Mouse (Mus musculus) left cerebral cortex, adult 2 months (tissue): ENCODE measurements around the gene Iars2. TPM values are rescaled to one million over a fixed set of nuclear protein-coding genes. Genes with fewer than 3 reads are reported as not detected.
A peak's percentile ranks its signal among the peaks of the same experiment; 100 is the strongest.

Experiments
- DNase-seq, 2 experiments: peaks; one replicate each; pipeline ENCODE4 v3.0.0; 2021 to 2022; ENCODE audit warnings: low spot score in 2 of 2, mixed read lengths in 1 of 2; ENCODE audit errors: extremely low spot score in 1 of 2
- H3K27ac ChIP-seq: fragments of 200-600 bp; 2 replicates; pipeline ENCODE4 v1.8.1; 2022
- H3K4me3 ChIP-seq: fragments of 200-600 bp; 2 replicates; pipeline ENCODE4 v1.8.1; 2022
- CTCF ChIP-seq: fragments of 200-600 bp; IDR thresholded peaks from 2 replicates; pipeline ENCODE4 v1.8.1; 2022; ENCODE audit warnings: antibody characterized with exemption, mild to moderate bottlenecking, moderate library complexity
- intact Hi-C: fragments of 180-260 bp; cut with DNase I; formaldehyde crosslinking; loops from one replicate; pipeline ENCODE4 v1.15.1; 2025
- total RNA-seq, 2 experiments: library from RNA; stranded (reverse); gene quantifications; 2 replicates each; pipeline ENCODE4 v1.2.3; 2021

Gene Iars2
- total RNA-seq, 2 experiments from 2014 or later = 31.1 to 32.1 TPM

GRCm38 (mm10) chr1:185274819-185275545 lies 54.2 kb downstream of the Iars2 start:
- intact Hi-C loops = no loop called here
- TF ChIP-seq CTCF = no peak
- Histone ChIP-seq H3K27ac (no peak overlapping the region), H3K4me3 (no peak overlapping the region)
- no peak for DNase-seq

- no peak for DNase-seq
- H3K27ac ChIP-seq = no peak overlapping the region
- no peak overlapping the region for H3K4me3 ChIP-seq
- TF ChIP-seq CTCF = no peak
- intact Hi-C loops = no loop called here
These were observed 57.8 kb downstream of the Iars2 start for GRCm38 (mm10) chr1:185271373-185271772.

- Histone ChIP-seq H3K4me3 (no peak overlapping the region), H3K27ac (no peak overlapping the region)
- no peak for DNase-seq
- no peak for TF ChIP-seq CTCF
- intact Hi-C loops = no loop called here
These were observed 58.6 kb downstream of the Iars2 start for GRCm38 (mm10) chr1:185270403-185271097.

- no peak for DNase-seq
- no peak overlapping the region for H3K4me3 ChIP-seq
- no peak overlapping the region for H3K27ac ChIP-seq
- intact Hi-C loops = no loop called here
- TF ChIP-seq CTCF = no peak
These were observed 60.5 kb downstream of the Iars2 start for GRCm38 (mm10) chr1:185268675-185269074.

- TF ChIP-seq CTCF = peak; percentile 60
- DNase-seq = no peak
- H3K4me3 ChIP-seq = no peak overlapping the region
- H3K27ac ChIP-seq = no peak overlapping the region
- intact Hi-C loops = no loop called here
These were observed 66.6 kb downstream of the Iars2 start for GRCm38 (mm10) chr1:185262565-185262964.

- TF ChIP-seq CTCF = no peak
- no peak for DNase-seq
- no peak overlapping the region for H3K27ac ChIP-seq
- intact Hi-C loops = no loop called here
- H3K4me3 ChIP-seq = no peak overlapping the region
These were observed 72.4 kb downstream of the Iars2 start for GRCm38 (mm10) chr1:185256753-185257152.

GRCm38 (mm10) chr1:185255336-185255735 lies 73.9 kb downstream of the Iars2 start:
- no peak for DNase-seq
- Histone ChIP-seq H3K27ac (no peak overlapping the region), H3K4me3 (no peak overlapping the region)
- intact Hi-C loops = no loop called here
- TF ChIP-seq CTCF = no peak

- intact Hi-C loops = no loop called here
These were observed 75.9 kb downstream of the Iars2 start for GRCm38 (mm10) chr1:185253140-185253892.

GRCm38 (mm10) chr1:185252351-185252750 lies 76.8 kb downstream of the Iars2 start:
- intact Hi-C loops = no loop called here
- H3K4me3 ChIP-seq = no peak overlapping the region
- DNase-seq = no peak
- no peak overlapping the region for H3K27ac ChIP-seq
- no peak for TF ChIP-seq CTCF

More at GRCm38 (mm10) chr1:185253140-185253892, 75.9 kb downstream of the Iars2 start:
- peak; percentile 52 to 68 for DNase-seq
- H3K27ac ChIP-seq = no peak overlapping the region
- no peak for TF ChIP-seq CTCF
- no peak overlapping the region for H3K4me3 ChIP-seq

GRCm38 (mm10) chr1:185248728-185249127 lies 80.5 kb downstream of the Iars2 start:
- no peak for DNase-seq
- no peak for TF ChIP-seq CTCF
- intact Hi-C loops = no loop called here
- Histone ChIP-seq H3K4me3 (no peak overlapping the region), H3K27ac (no peak overlapping the region)

GRCm38 (mm10) chr1:185247429-185248085 lies 81.6 kb downstream of the Iars2 start:
- no peak overlapping the region for H3K4me3 ChIP-seq
- intact Hi-C loops = no loop called here
- H3K27ac ChIP-seq = no peak overlapping the region
- no peak for DNase-seq
- TF ChIP-seq CTCF = no peak
